Mouse (Mus musculus) limb, embryonic 10.5 days (tissue): ENCODE results near the gene Dusp13. TPM values are rescaled to one million over a fixed set of nuclear protein-coding genes. Genes with fewer than 3 reads are reported as not detected.

ENCODE experiments used
- DNase-seq: peaks from one replicate; pipeline ENCODE4 v3.0.0-alpha.2; 2017; ENCODE audit warnings: low spot score
- H3K27ac ChIP-seq: fragments of 300-500 bp; sonication (generic); 2 replicates; pipeline ENCODE4 v1.5.1; 2016; ENCODE audit warnings: mild to moderate bottlenecking
- H3K27me3 ChIP-seq: fragments of 300-500 bp; sonication (generic); 2 replicates; pipeline ENCODE4 v1.6.1; 2016; ENCODE audit warnings: low read depth, mild to moderate bottlenecking; ENCODE audit not compliant: poor library complexity, severe bottlenecking
- H3K36me3 ChIP-seq: fragments of 300-500 bp; sonication (generic); 2 replicates; pipeline ENCODE4 v1.6.1; 2016; ENCODE audit warnings: mild to moderate bottlenecking, moderate library complexity
- H3K4me1 ChIP-seq: fragments of 300-500 bp; sonication (generic); 2 replicates; pipeline ENCODE4 v1.6.1; 2016
- H3K4me3 ChIP-seq: fragments of 300-500 bp; sonication (generic); 2 replicates; pipeline ENCODE4 v1.5.1; 2016; ENCODE audit warnings: mild to moderate bottlenecking, moderate library complexity
- H3K9me3 ChIP-seq: fragments of 300-500 bp; sonication (generic); replicated peaks from 2 replicates; pipeline ENCODE4 v1.6.1; 2016; ENCODE audit warnings: mild to moderate bottlenecking
- WGBS: fragments of 180-500 bp; shearing (Covaris S2); methylation state at CpG from one replicate; pipeline ENCODE4 v1.1.7; 2016; 5-methylcytosine and 5-hydroxymethylcytosine counted together
- polyA plus RNA-seq: library from polyadenylated mRNA; unstranded; fragments of >200 nt; fragmentation: Nextera tagmentation; extraction: Ambion mirVana; gene quantifications from 2 replicates; pipeline ENCODE4 v1.2.1, GENCODE M21; 2016

Gene Dusp13
- polyA plus RNA-seq, 1 experiment from 2014 or later = not detected

GRCm38 (mm10) chr14:21765754-21766397 lies 14.9 kb upstream of the Dusp13 start:
- DNase-seq = no peak
- Histone ChIP-seq H3K4me1 (peaks cover 22% of the 10 kb centered on the region), H3K36me3 (no peaks in the 10 kb centered on the region), H3K9me3 (no peaks in the 10 kb centered on the region), H3K27me3 (no peaks in the 10 kb centered on the region), H3K27ac (no peak overlapping the region), H3K4me3 (no peak overlapping the region)
- 90% methylated on average over 7 of the region's 7 CpGs for WGBS

GRCm38 (mm10) chr14:21764646-21765045 lies 13.7 kb upstream of the Dusp13 start:
- H3K27ac ChIP-seq = no peak overlapping the region
- 87% methylated on average over 6 of the region's 6 CpGs for WGBS
- no peaks in the 10 kb centered on the region for H3K9me3 ChIP-seq
- H3K27me3 ChIP-seq = no peaks in the 10 kb centered on the region
- peaks cover 22% of the 10 kb centered on the region for H3K4me1 ChIP-seq
- no peak overlapping the region for H3K4me3 ChIP-seq
- H3K36me3 ChIP-seq = no peaks in the 10 kb centered on the region
- no peak for DNase-seq

- no peak overlapping the region for H3K4me3 ChIP-seq
- no peak for DNase-seq
- H3K27me3 ChIP-seq = no peaks in the 10 kb centered on the region
- no peak overlapping the region for H3K27ac ChIP-seq
- H3K4me1 ChIP-seq = peaks cover 12% of the 10 kb centered on the region
- H3K9me3 ChIP-seq = no peaks in the 10 kb centered on the region
- H3K36me3 ChIP-seq = no peaks in the 10 kb centered on the region
- WGBS = 95% methylated on average over 3 of the region's 3 CpGs
Measured at GRCm38 (mm10) chr14:21763736-21764135, 12.8 kb upstream of the Dusp13 start.

GRCm38 (mm10) chr14:21761560-21761959 lies 10.6 kb upstream of the Dusp13 start:
- WGBS = 90% methylated on average over 9 of the region's 9 CpGs
- H3K4me1 ChIP-seq = 0 out of 2 replicates have a peak, but pooled peaks cover 3% of the 10 kb centered on the region
- no peak for DNase-seq
- H3K27ac ChIP-seq = no peak overlapping the region
- H3K36me3 ChIP-seq = no peaks in the 10 kb centered on the region
- H3K4me3 ChIP-seq = no peak overlapping the region
- H3K9me3 ChIP-seq = no peaks in the 10 kb centered on the region
- H3K27me3 ChIP-seq = no peaks in the 10 kb centered on the region

- no peaks in the 10 kb centered on the region for H3K27me3 ChIP-seq
- no peak for DNase-seq
- 88% methylated on average over 4 of the region's 4 CpGs for WGBS
- H3K27ac ChIP-seq = no peak overlapping the region
- H3K4me1 ChIP-seq = peaks cover 24% of the 10 kb centered on the region
- H3K4me3 ChIP-seq = no peak overlapping the region
- no peaks in the 10 kb centered on the region for H3K9me3 ChIP-seq
- no peaks in the 10 kb centered on the region for H3K36me3 ChIP-seq
Measured at GRCm38 (mm10) chr14:21753367-21753766, 2.4 kb upstream of the Dusp13 start.

GRCm38 (mm10) chr14:21752411-21752810 lies 1.4 kb upstream of the Dusp13 start:
- H3K36me3 ChIP-seq = no peaks in the 10 kb centered on the region
- no peak overlapping the region for H3K27ac ChIP-seq
- 94% methylated on average over 3 of the region's 3 CpGs for WGBS
- no peaks in the 10 kb centered on the region for H3K9me3 ChIP-seq
- no peak for DNase-seq
- no peak overlapping the region for H3K4me3 ChIP-seq
- H3K4me1 ChIP-seq = peaks cover 30% of the 10 kb centered on the region
- no peaks in the 10 kb centered on the region for H3K27me3 ChIP-seq

- DNase-seq = peak; percentile 94
- peak within 1 kb of the TSS; percentile 88 for H3K27ac ChIP-seq
- no peaks in the 10 kb centered on the region for H3K36me3 ChIP-seq
- no peaks in the 10 kb centered on the region for H3K27me3 ChIP-seq
- no peaks in the 10 kb centered on the region for H3K9me3 ChIP-seq
- H3K4me1 ChIP-seq = peaks cover 37% of the 10 kb centered on the region
- peak within 1 kb of the TSS; percentile 96 for H3K4me3 ChIP-seq
- 7% methylated on average over 52 of the region's 52 CpGs for WGBS
Measured at GRCm38 (mm10) chr14:21750008-21750880, 737 bp downstream of the Dusp13 start, which contains the start of gene Samd8. Gene Samd8, plus strand, starts transcription at chr14:21750531.

- Histone ChIP-seq H3K27me3 (no peaks in the 10 kb centered on the region), H3K36me3 (no peaks in the 10 kb centered on the region), H3K4me1 (peaks cover 41% of the 10 kb centered on the region), H3K4me3 (no peak overlapping the region), H3K27ac (no peak overlapping the region), H3K9me3 (no peaks in the 10 kb centered on the region)
- WGBS = 44% methylated on average over 15 of the region's 15 CpGs
- peak; percentile 61 for DNase-seq
Measured at GRCm38 (mm10) chr14:21748142-21748870, 2.7 kb downstream of the Dusp13 start.

GRCm38 (mm10) chr14:21747436-21748141 lies 3.4 kb downstream of the Dusp13 start:
- H3K4me3 ChIP-seq = no peak overlapping the region
- no peak overlapping the region for H3K27ac ChIP-seq
- WGBS = 75% methylated on average over 14 of the region's 14 CpGs
- H3K9me3 ChIP-seq = no peaks in the 10 kb centered on the region
- no peak for DNase-seq
- H3K36me3 ChIP-seq = no peaks in the 10 kb centered on the region
- peaks cover 41% of the 10 kb centered on the region for H3K4me1 ChIP-seq
- H3K27me3 ChIP-seq = no peaks in the 10 kb centered on the region

- Histone ChIP-seq H3K27ac (no peak overlapping the region), H3K36me3 (no peaks in the 10 kb centered on the region), H3K4me1 (peaks cover 39% of the 10 kb centered on the region), H3K9me3 (no peaks in the 10 kb centered on the region), H3K4me3 (no peak overlapping the region), H3K27me3 (no peaks in the 10 kb centered on the region)
- 86% methylated on average over 2 of the region's 2 CpGs for WGBS
- no peak for DNase-seq
Measured at GRCm38 (mm10) chr14:21746846-21747245, 4.1 kb downstream of the Dusp13 start.

- Histone ChIP-seq H3K4me1 (peaks cover 39% of the 10 kb centered on the region), H3K9me3 (no peaks in the 10 kb centered on the region), H3K4me3 (no peak overlapping the region), H3K36me3 (no peaks in the 10 kb centered on the region), H3K27ac (no peak overlapping the region), H3K27me3 (no peaks in the 10 kb centered on the region)
- no peak for DNase-seq
- 90% methylated on average over 8 of the region's 8 CpGs for WGBS
Measured at GRCm38 (mm10) chr14:21746251-21746650, 4.7 kb downstream of the Dusp13 start.

GRCm38 (mm10) chr14:21745149-21745548 lies 5.8 kb downstream of the Dusp13 start:
- no peaks in the 10 kb centered on the region for H3K9me3 ChIP-seq
- H3K27me3 ChIP-seq = no peaks in the 10 kb centered on the region
- DNase-seq = no peak
- H3K4me1 ChIP-seq = peaks cover 35% of the 10 kb centered on the region
- peak overlapping the region; percentile 30 for H3K27ac ChIP-seq
- no peak overlapping the region for H3K4me3 ChIP-seq
- no peaks in the 10 kb centered on the region for H3K36me3 ChIP-seq
- 73% methylated on average over 5 of the region's 5 CpGs for WGBS
